Mouse (Mus musculus): ENCODE measurements around the gene Calhm2.

DNA sequence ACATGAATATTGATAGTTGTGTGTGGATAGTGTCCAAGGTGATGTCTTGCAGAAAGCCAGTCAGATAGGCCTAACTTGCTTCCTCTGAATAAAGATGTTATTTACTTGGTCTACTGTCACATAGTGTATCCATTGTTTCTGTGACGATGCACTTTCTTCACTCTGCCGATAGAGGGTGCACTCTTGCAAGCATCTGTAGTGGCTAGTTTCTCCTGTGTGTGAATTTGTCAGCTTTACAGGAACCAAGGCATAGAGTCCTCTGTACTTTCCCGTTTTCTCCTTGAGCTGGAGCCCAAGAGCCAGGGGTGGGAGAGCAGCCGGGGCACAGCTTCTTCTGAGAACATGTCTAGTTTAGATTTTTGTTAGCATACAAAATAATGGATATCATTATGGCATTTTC is 17.0 kb downstream of the Calhm2 start:
- TF ChIP-seq GATA1 (IDR thresholded peaks at IDR 0.05; ENCODE audit: low read length) (no peak), TAL1 (IDR thresholded peaks at IDR 0.05; ENCODE audit: low read length) (no peak)

Data from erythroblast, embryonic 14.5 days (primary cell).